Mouse (Mus musculus) lung, postnatal 10 days (tissue): Measurements from ENCODE around the gene Rrp36.

Source experiments
- DNase-seq: peaks from one replicate; pipeline ENCODE4 v3.0.0; 2021

The Rrp36 gene

DNA sequence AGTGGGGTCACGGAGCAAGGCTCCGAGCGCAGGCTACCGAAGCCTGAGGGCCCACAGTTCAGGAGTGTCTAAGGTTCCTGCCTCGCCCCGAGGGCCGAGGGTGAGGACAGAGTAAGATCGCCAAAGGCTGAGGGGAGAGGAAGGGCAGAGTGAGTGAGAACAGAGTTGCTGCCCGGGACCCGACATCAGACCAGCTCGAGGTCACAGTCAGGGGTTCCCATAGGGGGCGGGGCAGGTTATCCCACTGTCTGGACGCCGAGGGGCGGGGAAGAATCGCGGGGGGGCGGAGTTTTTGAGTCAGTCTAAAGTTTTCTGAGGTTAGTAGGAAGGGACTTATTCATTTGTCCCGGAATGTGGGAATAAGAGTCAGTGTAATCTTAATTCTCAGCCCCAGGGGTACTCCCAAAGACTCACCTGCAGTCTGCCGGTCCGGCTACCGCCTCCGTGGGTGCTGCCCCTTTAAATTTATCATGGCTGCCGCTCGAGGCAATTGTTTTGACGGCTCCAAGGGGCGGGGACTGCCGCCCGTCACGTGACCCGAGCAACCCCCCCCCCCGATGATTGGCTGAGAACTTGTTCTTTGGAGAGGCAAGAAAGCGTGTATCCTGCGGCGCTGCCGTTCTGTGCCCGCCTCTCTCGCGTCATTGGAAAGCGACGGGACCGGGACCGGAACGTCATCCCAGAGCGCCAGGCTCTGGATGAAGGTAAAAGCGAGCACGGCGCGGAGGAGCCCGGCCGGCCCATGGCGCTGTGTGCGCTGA lies 28.4 kb downstream of the Rrp36 start, which contains the start of the genes Klc4 and Mrpl2:
Gene Klc4 (minus strand): TSS at position 462 of the 761 bp plus-strand sequence.
Gene Mrpl2 (plus strand): TSS at position 669 of the 761 bp plus-strand sequence.
- peak; percentile 99 for DNase-seq

DNA sequence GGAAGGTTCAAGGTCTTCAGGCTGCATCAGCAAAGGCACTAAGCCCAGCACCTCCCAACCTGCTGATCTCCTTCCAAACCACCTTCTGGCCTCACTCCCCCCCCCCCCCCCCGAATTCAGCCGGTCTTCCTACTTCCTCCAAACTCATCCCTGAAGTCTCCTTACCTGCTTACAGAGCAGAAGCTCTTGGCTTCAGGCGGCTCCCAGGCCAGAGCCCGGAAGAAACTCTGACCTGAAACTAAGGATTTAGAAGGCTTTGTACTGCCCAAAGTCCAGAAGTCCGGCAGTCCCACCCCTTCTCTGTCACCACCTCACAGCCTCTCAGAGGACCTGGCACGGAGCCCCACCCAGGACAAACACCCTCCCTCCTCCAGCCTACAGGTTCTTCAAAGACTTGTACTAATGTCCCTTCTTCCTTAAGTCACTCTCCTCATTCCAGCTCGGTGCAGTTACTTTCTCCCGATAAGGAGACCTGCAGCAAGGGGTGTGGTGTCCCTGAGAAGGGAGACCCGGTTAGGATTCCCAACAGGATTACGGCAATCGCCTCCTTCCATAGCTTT lies 29.2 kb downstream of the Rrp36 start:
- DNase-seq: peak; percentile 84

DNA sequence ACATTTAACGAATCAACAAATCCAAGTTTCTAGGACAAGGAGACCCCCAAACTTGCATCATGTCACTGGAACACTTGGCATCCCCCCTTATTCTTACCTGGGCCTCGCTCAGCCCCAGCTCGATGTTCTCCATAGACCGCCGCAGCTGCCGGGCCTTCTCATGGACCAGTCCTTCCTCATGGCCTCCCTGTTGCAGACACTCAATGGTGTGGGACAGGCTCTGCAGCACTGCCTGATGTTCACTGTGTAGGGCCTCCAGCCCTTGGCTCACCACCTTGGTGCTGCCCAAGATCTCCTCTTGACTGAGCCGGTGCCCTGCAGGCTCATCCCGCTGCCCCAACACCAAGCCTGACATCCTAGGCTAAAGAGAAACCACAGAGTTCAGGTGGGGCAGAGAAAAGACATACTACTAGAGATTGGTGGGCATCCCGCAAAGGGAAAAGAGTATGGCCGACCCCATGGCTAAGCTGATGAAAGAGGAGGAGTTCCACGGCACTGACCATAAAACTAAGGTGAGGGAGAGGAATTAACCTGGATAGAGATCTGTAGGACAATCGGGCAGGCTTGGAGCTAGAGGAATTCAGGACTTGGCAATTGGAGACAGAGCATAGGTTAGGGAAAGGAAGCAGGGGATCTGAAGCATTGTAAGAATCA lies 29.9 kb downstream of the Rrp36 start:
- DNase-seq: no peak

DNA sequence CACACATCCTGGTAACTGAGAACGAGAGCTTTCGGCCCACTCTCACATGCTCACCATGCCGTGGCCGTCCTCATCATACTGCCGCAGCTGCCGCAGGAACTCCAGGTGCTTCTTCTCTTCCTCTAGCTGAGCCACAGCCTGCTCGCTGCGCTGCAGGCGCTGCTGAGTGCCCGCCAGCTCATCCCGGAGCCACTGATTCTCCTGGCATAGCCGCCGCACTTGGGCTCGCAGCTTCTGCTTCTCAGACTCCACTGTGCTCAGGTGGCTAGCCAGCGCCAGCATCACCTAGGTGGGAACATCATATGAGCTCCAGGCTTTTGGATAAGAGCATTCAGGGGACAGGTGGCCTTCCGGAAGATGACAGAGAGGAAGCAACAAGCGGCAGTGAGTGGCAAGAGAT lies 32.1 kb downstream of the Rrp36 start:
- DNase-seq: no peak

- DNase-seq: no peak
Measured at GRCm38 (mm10) chr17:46639929-46640328, 34.2 kb downstream of the Rrp36 start.

GRCm38 (mm10) chr17:46636831-46637523 lies 37.2 kb downstream of the Rrp36 start:
- peak; percentile 90 for DNase-seq

- DNase-seq: peak; percentile 93
Measured at GRCm38 (mm10) chr17:46629685-46630441, 44.3 kb downstream of the Rrp36 start.

GRCm38 (mm10) chr17:46628791-46629684 lies 45.1 kb downstream of the Rrp36 start, which contains the start of gene Ptk7:
TSS of gene Ptk7 (minus strand) at chr17:46629504.
- peak; percentile 91 for DNase-seq

- DNase-seq: peak; percentile 50
Measured at GRCm38 (mm10) chr17:46628471-46628790, 45.7 kb downstream of the Rrp36 start.

DNA sequence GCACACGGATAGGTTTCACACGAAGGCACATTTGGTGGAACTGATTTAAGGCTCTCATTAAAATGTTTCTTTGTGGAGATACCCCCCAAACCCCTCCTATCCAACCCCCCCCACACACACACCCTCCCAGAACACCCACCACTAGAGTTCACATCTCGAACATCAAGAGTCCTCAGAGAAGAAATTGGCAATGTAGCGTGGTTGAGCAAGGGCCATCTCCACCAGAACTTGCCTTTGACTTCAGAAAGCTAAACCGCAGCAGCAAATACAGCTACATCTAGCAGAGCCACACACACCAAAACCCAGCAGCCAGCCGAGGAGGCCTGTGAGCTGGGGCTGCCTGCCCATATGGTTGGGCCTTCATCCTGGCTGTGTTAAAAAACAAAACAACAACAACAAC lies 46.7 kb downstream of the Rrp36 start:
- DNase-seq: peak; percentile 43

DNA sequence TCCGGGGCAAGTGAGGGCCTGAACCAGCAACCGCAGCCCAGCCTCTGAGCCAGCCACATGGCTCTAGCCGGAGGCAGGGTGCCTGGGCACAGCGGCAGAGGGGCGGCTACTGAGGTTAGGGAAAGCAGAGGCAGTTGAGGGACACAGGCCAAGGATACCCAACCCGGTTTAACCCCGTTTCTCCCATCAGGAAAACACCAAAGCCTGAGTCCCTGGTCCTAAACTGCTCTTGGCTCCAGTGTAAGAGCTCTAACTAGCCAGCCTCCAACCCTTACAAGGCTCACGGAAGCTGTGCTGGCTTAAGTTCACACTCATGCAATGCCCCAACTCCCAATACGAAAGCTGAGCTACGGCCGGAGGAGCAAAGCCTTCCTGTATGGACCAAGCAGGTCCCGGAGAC lies 49.6 kb downstream of the Rrp36 start:
- peak; percentile 32 for DNase-seq

GRCm38 (mm10) chr17:46623819-46624557 lies 50.2 kb downstream of the Rrp36 start:
- peak; percentile 71 for DNase-seq

DNA sequence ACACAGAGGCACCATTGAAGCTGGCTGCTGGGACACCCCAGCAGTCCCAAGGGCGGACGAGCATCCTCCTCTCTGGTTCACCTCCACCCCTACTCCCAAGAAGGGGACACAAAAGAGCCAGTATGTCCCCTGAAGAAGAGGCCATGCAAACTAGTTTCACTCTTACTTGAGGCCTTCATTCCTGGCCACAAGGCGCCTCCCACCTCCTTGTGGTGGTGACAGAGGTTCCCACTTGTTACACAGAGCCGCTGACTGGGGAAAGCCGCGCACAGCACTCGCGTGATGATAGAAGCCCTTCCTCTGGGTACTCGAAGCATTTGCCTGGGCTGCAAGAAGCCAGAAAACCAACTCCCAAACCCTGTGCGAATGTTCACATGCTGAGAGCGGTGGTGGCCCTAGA lies 51.9 kb downstream of the Rrp36 start:
- DNase-seq: no peak

DNA sequence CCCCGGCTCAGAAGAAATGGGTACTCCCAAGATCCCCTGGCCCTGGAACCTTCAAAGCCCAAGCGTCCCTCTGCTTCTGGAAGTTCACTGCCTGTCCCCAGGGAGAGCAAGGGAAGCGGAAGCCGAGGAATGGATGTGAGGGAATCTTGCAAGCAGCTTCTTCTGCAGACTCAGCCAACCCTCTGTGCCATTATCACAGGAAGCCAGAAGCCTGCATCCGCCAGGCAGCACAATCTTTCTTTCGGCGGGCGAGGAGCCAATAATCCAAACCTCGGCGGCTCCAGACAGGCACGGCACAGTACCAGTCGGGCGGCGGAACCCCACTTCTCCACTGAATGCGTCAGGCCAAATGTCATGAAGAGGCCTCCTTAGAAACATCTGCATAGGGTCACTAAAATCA lies 52.8 kb downstream of the Rrp36 start:
- DNase-seq: peak; percentile 77

DNA sequence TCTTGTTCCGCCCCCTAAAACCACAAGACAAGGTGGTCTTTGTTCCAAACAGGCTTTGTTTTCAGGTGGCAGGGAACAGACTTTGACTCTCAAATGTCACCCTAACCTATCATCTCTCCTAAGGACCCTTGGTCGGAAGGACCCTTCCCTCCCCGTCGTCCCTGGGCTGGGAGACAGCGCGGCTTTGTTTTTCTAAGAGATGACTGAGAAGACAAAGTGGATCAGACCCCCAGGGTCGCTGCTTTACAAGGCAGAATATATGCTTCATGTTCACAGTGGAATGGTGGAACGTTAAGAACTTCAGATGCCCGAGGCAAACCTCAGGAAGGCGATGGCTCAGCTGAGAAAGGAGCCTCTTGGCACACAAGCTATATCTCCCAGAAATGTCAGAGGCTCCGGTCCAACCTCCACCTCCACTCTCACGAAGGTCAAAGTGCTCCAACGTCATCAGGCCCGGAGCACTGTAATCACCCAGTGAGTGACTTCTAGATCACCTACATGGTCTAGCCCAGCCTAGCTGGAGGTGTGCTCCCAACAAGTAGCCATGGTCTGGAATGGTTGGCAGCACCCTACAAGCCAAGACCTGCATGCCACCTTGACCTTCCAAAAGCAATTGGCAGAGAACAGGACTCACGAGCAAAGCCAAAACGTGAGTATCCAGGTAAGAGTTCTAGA lies 54.3 kb downstream of the Rrp36 start:
- no peak for DNase-seq

DNA sequence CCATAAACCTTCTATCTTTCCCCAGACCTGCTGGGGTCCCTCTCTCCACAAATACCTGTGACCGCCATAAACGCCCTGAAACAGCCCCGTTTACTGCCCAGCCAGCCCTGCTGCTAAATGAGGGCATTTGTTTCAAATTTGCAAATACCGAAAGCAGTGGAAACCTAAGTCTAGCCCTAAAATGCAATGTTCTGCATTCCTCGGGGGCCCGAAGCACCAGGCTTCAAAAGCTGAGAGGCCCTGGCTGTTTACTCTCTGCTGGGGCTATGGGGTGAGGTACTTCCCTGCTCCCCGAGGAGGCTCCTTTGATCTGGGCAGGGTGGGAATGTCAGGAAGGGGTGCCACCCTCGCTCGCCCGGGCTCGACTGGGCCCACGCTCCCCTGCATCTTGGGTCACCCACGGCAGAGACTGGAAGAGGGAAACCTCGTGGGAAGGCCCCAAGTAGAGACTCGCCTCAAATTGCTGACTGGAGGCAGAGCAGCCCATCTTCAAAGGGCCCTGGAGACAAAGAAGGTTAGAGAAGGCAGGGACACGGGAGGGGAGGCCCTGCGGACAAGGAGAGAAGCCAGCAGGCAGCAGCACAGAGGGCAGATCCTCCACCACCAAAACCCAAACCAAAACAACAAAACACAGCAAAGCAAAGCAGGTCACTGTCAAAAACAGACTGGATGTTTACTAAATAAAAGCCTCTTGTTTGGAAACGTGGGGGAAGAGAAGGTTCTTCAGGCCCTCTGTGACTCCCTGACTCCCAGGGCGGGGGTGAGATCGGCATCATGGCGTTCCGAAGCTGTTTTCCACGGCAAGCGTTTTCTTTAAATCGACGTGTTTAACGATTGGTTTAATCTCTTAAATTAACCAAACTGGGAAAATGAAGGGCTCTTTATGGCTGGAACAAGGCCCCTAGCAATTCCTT lies 55.1 kb downstream of the Rrp36 start:
- DNase-seq: peak; percentile 32

GRCm38 (mm10) chr17:46618394-46618768 lies 55.8 kb downstream of the Rrp36 start:
- DNase-seq: no peak

- DNase-seq: no peak
Measured at GRCm38 (mm10) chr17:46617799-46618198, 56.4 kb downstream of the Rrp36 start.
